Mouse (Mus musculus): ENCODE measurements at regions not wholly inside any gene's neighbourhood (a gene's known extent, or its start where the extent isn't known, plus 50 kb on each side); places are given as distances from the start of the nearest gene placed in this dataset.

GRCm38 (mm10) chr14:62001481-62001949, 290.9 kb upstream of the Rnaseh2b start:
- DNase-seq (ENCODE audit: low spot score): no peak

- no peak for DNase-seq (ENCODE audit: low spot score)
Observed at GRCm38 (mm10) chr14:62002131-62002530, 290.3 kb upstream of the Rnaseh2b start.

- DNase-seq (ENCODE audit: low spot score): peak; percentile 33
Observed at GRCm38 (mm10) chr14:62003013-62003781, 289.2 kb upstream of the Rnaseh2b start.

- no peak for DNase-seq (ENCODE audit: low spot score)
Observed at GRCm38 (mm10) chr14:62003797-62004196, 288.6 kb upstream of the Rnaseh2b start.

- no peak for DNase-seq (ENCODE audit: low spot score)
Observed at GRCm38 (mm10) chr14:62008707-62009106, 283.7 kb upstream of the Rnaseh2b start.

GRCm38 (mm10) chr14:62018804-62019203, 273.6 kb upstream of the Rnaseh2b start:
- DNase-seq (ENCODE audit: low spot score): no peak

GRCm38 (mm10) chr14:62020996-62021395, 271.4 kb upstream of the Rnaseh2b start:
- DNase-seq (ENCODE audit: low spot score): no peak

GRCm38 (mm10) chr14:62022193-62022592, 270.2 kb upstream of the Rnaseh2b start:
- DNase-seq (ENCODE audit: low spot score): no peak

GRCm38 (mm10) chr14:62023022-62023421, 269.4 kb upstream of the Rnaseh2b start:
- DNase-seq (ENCODE audit: low spot score): no peak

GRCm38 (mm10) chr14:62027751-62028279, 264.6 kb upstream of the Rnaseh2b start:
- no peak for DNase-seq (ENCODE audit: low spot score)

- DNase-seq (ENCODE audit: low spot score): no peak
Observed at GRCm38 (mm10) chr14:62030059-62030458, 262.3 kb upstream of the Rnaseh2b start.

GRCm38 (mm10) chr14:62033661-62034060, 258.7 kb upstream of the Rnaseh2b start:
- DNase-seq (ENCODE audit: low spot score): no peak

- peak; percentile 7 for DNase-seq (ENCODE audit: low spot score)
Observed at GRCm38 (mm10) chr14:62034664-62035063, 257.7 kb upstream of the Rnaseh2b start.

- DNase-seq (ENCODE audit: low spot score): no peak
Observed at GRCm38 (mm10) chr14:62035416-62035815, 257.0 kb upstream of the Rnaseh2b start.

GRCm38 (mm10) chr14:62037514-62037913, 254.9 kb upstream of the Rnaseh2b start:
- DNase-seq (ENCODE audit: low spot score): no peak

GRCm38 (mm10) chr14:62037917-62038316, 254.5 kb upstream of the Rnaseh2b start:
- no peak for DNase-seq (ENCODE audit: low spot score)

- peak; percentile 57 for DNase-seq (ENCODE audit: low spot score)
Observed at GRCm38 (mm10) chr14:62042305-62043116, 249.9 kb upstream of the Rnaseh2b start.

- DNase-seq (ENCODE audit: low spot score): no peak
Observed at GRCm38 (mm10) chr14:62043117-62043422, 249.3 kb upstream of the Rnaseh2b start.

- no peak for DNase-seq (ENCODE audit: low spot score)
Observed at GRCm38 (mm10) chr14:62050941-62051340, 241.4 kb upstream of the Rnaseh2b start.

- DNase-seq (ENCODE audit: low spot score): no peak
Observed at GRCm38 (mm10) chr14:62051923-62052322, 240.5 kb upstream of the Rnaseh2b start.

GRCm38 (mm10) chr14:62053004-62053403, 239.4 kb upstream of the Rnaseh2b start:
- no peak for DNase-seq (ENCODE audit: low spot score)

- DNase-seq (ENCODE audit: low spot score): no peak
Observed at GRCm38 (mm10) chr14:62057096-62057495, 235.3 kb upstream of the Rnaseh2b start.

GRCm38 (mm10) chr14:62058100-62058499, 234.3 kb upstream of the Rnaseh2b start:
- DNase-seq (ENCODE audit: low spot score): no peak
